Mouse (Mus musculus) stomach, embryonic 14.5 days (tissue): ENCODE data around the gene Bcl9. TPM values are rescaled to one million over a fixed set of nuclear protein-coding genes. Genes with fewer than 3 reads are reported as not detected.

Source experiments
- ATAC-seq: fragments of 200-750 bp; cut with Nextera tagmentation; 2 replicates; pipeline ENCODE4 v1.8.0; 2017; ENCODE audit warnings: low read depth, moderate TSS enrichment; ENCODE audit not compliant: insufficient number of reproducible peaks, insufficient read depth, low FRiP score
- H3K27ac ChIP-seq: fragments of 300-500 bp; sonication (generic); 2 replicates; pipeline ENCODE4 v1.5.1; 2014; ENCODE audit warnings: mild to moderate bottlenecking, low read length, moderate library complexity, mixed read lengths
- H3K27me3 ChIP-seq: fragments of 300-500 bp; sonication (generic); 2 replicates; pipeline ENCODE4 v1.6.1; 2014; ENCODE audit warnings: low read length, control low read depth, mixed read lengths; ENCODE audit not compliant: control insufficient read depth, insufficient read depth
- H3K36me3 ChIP-seq: fragments of 300-500 bp; sonication (generic); 2 replicates; pipeline ENCODE4 v1.6.1; 2014; ENCODE audit warnings: mild to moderate bottlenecking, control low read depth, low read length, moderate library complexity, mixed read lengths; ENCODE audit not compliant: control insufficient read depth, insufficient read depth
- H3K4me1 ChIP-seq: fragments of 300-500 bp; sonication (generic); 2 replicates; pipeline ENCODE4 v1.6.1; 2014; ENCODE audit warnings: low read length, control low read depth, mixed read lengths; ENCODE audit not compliant: control insufficient read depth, insufficient read depth
- H3K4me2 ChIP-seq: fragments of 300-500 bp; sonication (generic); replicated peaks from 2 replicates; pipeline ENCODE4 v1.6.1; 2014; ENCODE audit warnings: low read depth, low read length, control low read depth
- H3K4me3 ChIP-seq: fragments of 300-500 bp; sonication (generic); 2 replicates; pipeline ENCODE4 v1.5.1; 2014; ENCODE audit warnings: low read depth, low read length, control low read depth
- H3K9ac ChIP-seq: fragments of 300-500 bp; sonication (generic); replicated peaks from 2 replicates; pipeline ENCODE4 v1.6.1; 2014; ENCODE audit warnings: low read depth, mild to moderate bottlenecking, control low read depth, low read length, moderate library complexity, mixed read lengths
- H3K9me3 ChIP-seq: fragments of 300-500 bp; sonication (generic); 2 replicates; pipeline ENCODE4 v1.6.1; 2016; ENCODE audit warnings: low read depth, low read length, control low read depth; ENCODE audit not compliant: control insufficient read depth
- WGBS: fragments of 180-500 bp; shearing (Covaris S2); extraction: QIAGEN DNeasy Blood & Tissue Kit; methylation state at CpG from one replicate; pipeline ENCODE4 v1.1.7; 2014; 5-methylcytosine and 5-hydroxymethylcytosine counted together
- polyA plus RNA-seq: library from polyadenylated mRNA; unstranded; fragments of >200 nt; fragmentation: Nextera tagmentation; extraction: Ambion mirVana; gene quantifications from 2 replicates; pipeline ENCODE4 v1.2.1, GENCODE M21; 2014

The Bcl9 gene
- polyA plus RNA-seq, 1 experiment from 2014 or later: 72.0 TPM

DNA sequence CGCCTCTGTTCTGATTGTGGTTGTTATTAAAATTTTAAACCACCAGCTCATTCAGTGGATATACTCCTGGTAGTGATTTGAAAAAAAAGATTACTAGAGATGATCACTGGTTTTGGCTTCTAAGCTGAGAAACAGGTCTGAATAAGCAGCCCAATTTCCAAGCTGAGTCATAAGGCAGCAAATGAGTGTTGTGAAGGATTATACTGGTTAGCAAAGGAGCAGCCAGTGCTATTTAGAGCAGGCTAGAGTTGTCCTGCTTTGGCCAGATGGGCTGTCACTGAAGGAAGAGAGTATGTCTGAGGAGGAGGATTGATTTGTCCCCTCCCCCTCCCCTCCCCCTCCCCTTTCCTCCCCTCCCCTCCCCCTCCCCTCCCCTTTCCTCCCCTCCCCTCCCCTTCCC lies 29.6 kb upstream of the Bcl9 start:
- no peaks in the 10 kb centered on the region for H3K27me3 ChIP-seq
- no peak overlapping the region for H3K9ac ChIP-seq
- 0 out of 2 replicates have a peak, but pooled peaks cover 4% of the 10 kb centered on the region for H3K4me1 ChIP-seq
- ATAC-seq: no peak
- no peaks in the 10 kb centered on the region for H3K9me3 ChIP-seq
- H3K4me3 ChIP-seq: no peak overlapping the region
- H3K4me2 ChIP-seq: no peak overlapping the region
- no peak overlapping the region for H3K27ac ChIP-seq
- WGBS: 100% methylated on average over 1 of the region's 1 CpGs
- H3K36me3 ChIP-seq: no peaks in the 10 kb centered on the region

DNA sequence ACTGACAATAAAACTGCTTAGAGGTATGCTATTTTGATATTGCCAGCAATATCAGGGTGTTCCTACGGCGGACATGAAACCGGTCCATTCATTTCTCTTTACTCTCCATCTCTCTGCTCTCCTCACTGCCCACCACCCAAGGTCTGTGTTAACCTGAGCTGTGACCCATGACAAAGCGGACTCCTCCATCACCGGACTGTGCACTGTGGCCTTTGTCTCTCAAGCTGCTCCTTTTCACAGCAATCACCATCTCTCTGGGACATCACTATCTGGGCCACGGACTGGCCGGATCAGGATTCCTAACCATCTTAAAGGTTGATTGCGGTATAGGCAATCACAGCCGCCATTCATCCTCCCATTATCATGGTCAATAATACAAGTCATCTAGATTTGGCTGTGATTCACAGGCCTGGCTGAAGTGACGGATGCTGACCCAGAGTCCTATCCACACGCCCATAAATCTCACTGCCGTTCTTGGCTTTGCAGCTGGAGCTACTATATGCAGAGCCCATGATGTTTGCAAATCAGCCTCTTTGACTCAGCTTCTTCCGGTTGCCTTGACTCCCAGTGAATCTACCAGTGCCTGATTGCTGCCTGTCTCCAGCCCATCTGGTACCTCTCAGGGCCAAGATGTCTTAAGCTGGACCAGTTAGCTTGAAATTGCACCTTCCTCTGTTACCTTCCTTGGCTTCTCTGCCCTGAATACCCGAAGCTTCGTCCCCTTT lies 28.1 kb upstream of the Bcl9 start:
- Histone ChIP-seq H3K9me3 (no peaks in the 10 kb centered on the region), H3K36me3 (no peaks in the 10 kb centered on the region), H3K9ac (no peak overlapping the region), H3K27me3 (no peaks in the 10 kb centered on the region), H3K27ac (no peak overlapping the region), H3K4me3 (no peak overlapping the region), H3K4me2 (no peak overlapping the region), H3K4me1 (0 out of 2 replicates have a peak, but pooled peaks cover 4% of the 10 kb centered on the region)
- WGBS: 64% methylated on average over 15 of the region's 15 CpGs
- ATAC-seq: no peak

DNA sequence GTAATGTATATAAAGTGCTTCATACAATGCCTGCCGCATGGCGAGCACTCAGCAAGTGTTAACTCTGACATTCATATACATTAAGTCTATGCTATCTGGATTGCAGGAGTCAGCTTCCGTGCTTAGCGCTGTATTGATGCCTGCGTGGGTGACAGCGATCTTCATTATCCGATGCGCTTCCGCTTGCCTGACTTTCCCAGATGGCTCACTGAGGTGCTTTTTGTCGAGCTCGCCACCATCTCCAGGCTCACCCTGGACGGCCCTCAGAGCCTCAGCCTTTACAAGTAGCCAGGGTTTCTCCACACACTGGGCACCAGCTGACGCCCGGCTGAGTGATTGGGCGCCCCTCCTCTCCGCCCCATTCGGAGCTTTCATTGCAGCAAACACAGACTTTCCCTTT lies 26.3 kb upstream of the Bcl9 start:
- Histone ChIP-seq H3K4me1 (0 out of 2 replicates have a peak, but pooled peaks cover 4% of the 10 kb centered on the region), H3K36me3 (no peaks in the 10 kb centered on the region), H3K27ac (no peak overlapping the region), H3K4me2 (peak overlapping the region; percentile 18; the same call in 1 of the 2 replicates), H3K4me3 (no peak overlapping the region), H3K9ac (no peak overlapping the region), H3K9me3 (no peaks in the 10 kb centered on the region), H3K27me3 (no peaks in the 10 kb centered on the region)
- WGBS: 45% methylated on average over 17 of the region's 17 CpGs
- ATAC-seq: no peak

DNA sequence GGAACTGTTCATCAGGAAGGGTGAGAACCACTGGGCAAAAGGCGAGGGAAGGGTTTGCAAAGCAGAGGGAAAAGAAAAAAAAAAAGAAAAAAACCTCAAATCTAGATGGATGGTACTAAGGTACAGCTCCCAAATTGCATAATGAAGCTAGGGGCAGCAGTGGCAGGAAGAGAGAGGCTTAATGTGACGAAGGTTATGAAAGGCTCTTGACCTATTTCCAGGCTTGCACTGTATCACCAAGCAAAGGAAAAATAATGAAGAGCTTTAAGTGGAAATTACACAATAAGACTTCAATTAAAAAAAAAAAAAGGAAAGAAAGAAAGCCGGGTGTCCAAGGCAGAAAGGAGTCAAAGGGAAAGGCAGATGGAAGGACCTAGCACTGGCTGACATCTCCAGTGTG lies 19.6 kb upstream of the Bcl9 start:
- 65% methylated on average over 3 of the region's 3 CpGs for WGBS
- no peak for ATAC-seq

DNA sequence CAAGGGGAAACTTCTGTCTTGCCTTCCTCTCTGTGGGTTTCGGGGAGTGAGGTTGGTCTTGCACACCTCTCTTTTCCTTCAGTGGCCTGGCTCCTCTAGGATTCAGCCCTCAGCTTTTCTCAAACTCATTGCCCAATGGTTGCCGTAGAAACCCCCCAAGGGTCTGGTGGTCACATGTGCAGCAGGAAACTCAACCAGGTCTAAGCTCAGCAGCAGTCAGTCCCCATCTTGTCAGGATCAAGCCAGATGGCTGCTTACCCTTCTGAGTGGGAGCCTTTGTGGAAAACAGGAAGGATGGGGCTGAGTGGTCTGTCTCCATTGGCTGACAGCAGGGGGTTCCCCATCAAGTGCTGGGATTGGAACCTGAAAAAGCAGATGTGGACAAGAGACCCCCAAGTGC lies 15.7 kb upstream of the Bcl9 start:
- WGBS: 83% methylated on average over 2 of the region's 2 CpGs

More for the DNA sequence above, 19.6 kb upstream of the Bcl9 start:
- Histone ChIP-seq H3K27me3 (no peaks in the 10 kb centered on the region), H3K9me3 (no peaks in the 10 kb centered on the region), H3K36me3 (no peaks in the 10 kb centered on the region), H3K27ac (no peak overlapping the region), H3K9ac (no peak overlapping the region), H3K4me3 (no peak overlapping the region), H3K4me2 (no peak overlapping the region), H3K4me1 (no peaks in the 10 kb centered on the region)

DNA sequence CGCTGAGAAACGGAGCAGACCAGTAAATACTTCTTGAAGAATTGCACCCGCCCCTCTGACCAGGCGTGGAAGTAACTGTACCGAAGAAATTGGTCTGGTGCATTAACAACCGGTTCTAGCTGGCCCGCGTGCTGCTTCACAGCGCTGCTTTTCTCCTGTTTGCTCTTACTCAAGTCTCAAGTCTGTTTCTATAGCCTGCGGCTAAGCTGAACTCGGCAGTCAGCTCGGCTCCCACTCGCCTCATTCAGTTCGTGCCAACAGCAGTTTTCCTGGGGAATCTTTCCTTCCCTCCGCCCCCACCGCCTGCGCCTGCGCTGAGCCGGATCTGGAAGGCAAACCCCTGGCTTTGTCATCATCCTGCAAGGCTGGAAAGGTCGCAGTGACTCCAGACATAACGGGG lies 14.3 kb upstream of the Bcl9 start:
- peak overlapping the region; percentile 16; the same call in 1 of the 2 replicates for H3K4me3 ChIP-seq
- no peak overlapping the region for H3K9ac ChIP-seq
- peak; percentile 51; the same call in 1 of the 2 replicates for ATAC-seq
- H3K27me3 ChIP-seq: no peaks in the 10 kb centered on the region
- peak overlapping the region; percentile 52 for H3K4me2 ChIP-seq
- 17% methylated on average over 21 of the region's 21 CpGs for WGBS
- H3K36me3 ChIP-seq: no peaks in the 10 kb centered on the region
- H3K9me3 ChIP-seq: no peaks in the 10 kb centered on the region
- 0 out of 2 replicates have a peak, but pooled peaks cover 5% of the 10 kb centered on the region for H3K4me1 ChIP-seq
- no peak overlapping the region for H3K27ac ChIP-seq

More for the DNA sequence above, 15.7 kb upstream of the Bcl9 start:
- H3K4me1 ChIP-seq: 0 out of 2 replicates have a peak, but pooled peaks cover 1% of the 10 kb centered on the region
- no peaks in the 10 kb centered on the region for H3K36me3 ChIP-seq
- H3K4me3 ChIP-seq: no peak overlapping the region
- no peaks in the 10 kb centered on the region for H3K27me3 ChIP-seq
- H3K4me2 ChIP-seq: no peak overlapping the region
- no peak overlapping the region for H3K27ac ChIP-seq
- no peaks in the 10 kb centered on the region for H3K9me3 ChIP-seq
- H3K9ac ChIP-seq: no peak overlapping the region
- no peak for ATAC-seq

DNA sequence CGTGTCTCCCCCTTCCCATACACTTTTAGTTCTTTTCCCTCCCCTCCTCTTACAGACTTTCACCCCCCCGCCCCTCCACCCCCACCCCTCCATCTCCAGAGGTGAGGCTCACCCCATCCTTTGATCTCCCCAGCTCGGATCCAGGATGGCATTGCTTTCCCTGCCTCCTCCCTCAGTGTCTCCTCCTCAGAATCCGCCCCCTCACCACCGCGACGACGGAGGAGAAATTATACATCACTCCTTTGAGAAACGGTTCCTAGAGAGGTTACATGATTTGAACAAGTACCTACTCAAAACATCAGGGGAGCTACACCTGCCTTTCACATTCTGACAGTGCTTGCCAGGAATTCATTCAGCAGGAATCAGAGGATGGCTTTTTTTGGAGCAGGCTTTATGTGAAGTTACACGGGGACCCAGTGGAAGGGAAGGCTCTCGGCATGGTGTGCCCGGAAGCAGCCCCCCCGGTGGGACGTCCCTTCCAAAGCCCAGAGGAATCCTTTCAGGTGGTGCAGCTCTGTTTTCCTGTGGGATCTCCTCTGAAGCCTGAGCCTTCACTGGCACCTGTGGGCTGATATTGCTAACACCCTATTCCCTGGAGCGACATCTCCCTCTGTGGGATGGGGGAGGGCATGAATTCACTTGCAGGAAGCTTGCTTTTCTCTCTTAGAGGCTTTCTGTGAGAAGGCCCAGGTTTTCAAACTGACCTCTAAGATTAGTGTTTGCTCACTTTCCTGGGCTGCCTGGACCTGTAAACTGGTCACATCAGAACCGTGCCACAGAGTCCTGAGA lies 12.2 kb upstream of the Bcl9 start:
- no peaks in the 10 kb centered on the region for H3K36me3 ChIP-seq
- WGBS: 6% methylated on average over 16 of the region's 16 CpGs
- no peaks in the 10 kb centered on the region for H3K9me3 ChIP-seq
- H3K4me1 ChIP-seq: 0 out of 2 replicates have a peak, but pooled peaks cover 5% of the 10 kb centered on the region
- no peak overlapping the region for H3K9ac ChIP-seq
- ATAC-seq: no peak
- no peak overlapping the region for H3K27ac ChIP-seq
- no peaks in the 10 kb centered on the region for H3K27me3 ChIP-seq
- H3K4me3 ChIP-seq: no peak overlapping the region; the same call in 1 of the 2 replicates
- H3K4me2 ChIP-seq: peak overlapping the region; percentile 30

DNA sequence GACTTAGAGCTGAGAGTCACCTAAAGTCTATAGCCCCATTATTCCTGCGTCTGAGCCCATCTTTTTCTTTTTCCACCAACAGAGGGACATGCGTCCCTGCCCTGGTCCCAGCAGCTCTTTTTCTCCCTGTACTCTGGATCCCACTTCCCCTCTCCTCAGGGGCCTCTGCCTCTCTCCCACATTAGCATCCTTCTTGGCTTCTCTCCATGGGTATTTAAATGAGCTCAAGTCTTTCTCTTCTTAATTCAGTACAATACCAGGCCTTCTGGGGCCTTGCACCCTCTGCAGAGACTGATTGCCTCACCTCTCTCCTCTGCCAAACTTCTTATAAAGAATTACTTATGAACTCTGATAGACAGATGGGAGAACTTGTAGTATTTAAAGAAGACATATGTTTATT lies 10.7 kb upstream of the Bcl9 start:
- H3K9ac ChIP-seq: no peak overlapping the region
- H3K36me3 ChIP-seq: no peaks in the 10 kb centered on the region
- no peak overlapping the region for H3K4me3 ChIP-seq
- H3K4me1 ChIP-seq: 0 out of 2 replicates have a peak, but pooled peaks cover 5% of the 10 kb centered on the region
- H3K9me3 ChIP-seq: no peaks in the 10 kb centered on the region
- H3K27me3 ChIP-seq: no peaks in the 10 kb centered on the region
- no peak for ATAC-seq
- no peak overlapping the region for H3K4me2 ChIP-seq
- no peak overlapping the region for H3K27ac ChIP-seq
- 56% methylated on average over 2 of the region's 2 CpGs for WGBS
